Mouse (Mus musculus) CH12.LX (cell line): Measurements from ENCODE around the gene Vps18.

ENCODE experiments used
- CHD2 ChIP-seq: IDR thresholded peaks from 2 replicates; pipeline ENCODE4 v1.6.1; 2011; ENCODE audit warnings: low read length, improper control_type of control experiment
- CTCF ChIP-seq, 2 experiments: IDR thresholded peaks in 1 of 2; conservative IDR thresholded peaks in 1 of 2; 2 replicates each; pipeline ENCODE4 v1.5.1; 2011 to 2012; ENCODE audit warnings: low read depth in 2 of 2, low read length in 2 of 2, improper control_type of control experiment in 1 of 2, inconsistent platforms in 1 of 2, mild to moderate bottlenecking in 1 of 2, moderate library complexity in 1 of 2
- ELF1 ChIP-seq: IDR thresholded peaks from 2 replicates; pipeline ENCODE4 v1.6.1; 2014; ENCODE audit warnings: low read depth, mild to moderate bottlenecking, inconsistent platforms, low read length, improper control_type of control experiment
- JUND ChIP-seq: conservative IDR thresholded peaks from 2 replicates; pipeline ENCODE4 v1.6.1; 2011; ENCODE audit warnings: low read depth, low read length, improper control_type of control experiment
- MXI1 ChIP-seq: IDR thresholded peaks from 2 replicates; pipeline ENCODE4 v1.6.1; 2011; ENCODE audit warnings: mild to moderate bottlenecking, low read depth, low read length, improper control_type of control experiment
- MYC ChIP-seq: IDR thresholded peaks from 2 replicates; pipeline ENCODE4 v1.6.1; 2011; ENCODE audit warnings: low read depth, mild to moderate bottlenecking, improper control_type of control experiment, low read length
- POLR2A ChIP-seq: IDR thresholded peaks from 2 replicates; pipeline ENCODE4 v1.6.1; 2011; ENCODE audit warnings: low read depth, mild to moderate bottlenecking, improper control_type of control experiment, low read length
- RCOR1 ChIP-seq: conservative IDR thresholded peaks from 2 replicates; pipeline ENCODE4 v1.6.1; 2012; ENCODE audit warnings: low read depth, mild to moderate bottlenecking, inconsistent platforms, low read length, improper control_type of control experiment
- SIN3A ChIP-seq: IDR thresholded peaks from 2 replicates; pipeline ENCODE4 v1.6.1; 2012; ENCODE audit warnings: low read length, improper control_type of control experiment, inconsistent platforms
- SMC3 ChIP-seq: IDR thresholded peaks from 2 replicates; pipeline ENCODE4 v1.6.1; 2011; ENCODE audit warnings: low read depth, low read length, improper control_type of control experiment
- USF1 ChIP-seq: IDR thresholded peaks from 2 replicates; pipeline ENCODE4 v1.6.1; 2014; ENCODE audit warnings: low read depth, mild to moderate bottlenecking, inconsistent platforms, low read length, improper control_type of control experiment
- ZC3H11A ChIP-seq: IDR thresholded peaks from 2 replicates; pipeline ENCODE4 v1.6.1; 2012; ENCODE audit warnings: low read depth, mild to moderate bottlenecking, inconsistent platforms, low read length, improper control_type of control experiment
- ZKSCAN1 ChIP-seq: IDR thresholded peaks from 2 replicates; pipeline ENCODE4 v1.6.1; 2012; ENCODE audit warnings: low read depth, inconsistent platforms, low read length, improper control_type of control experiment, borderline replicate concordance
- ZNF384 ChIP-seq: IDR thresholded peaks from 2 replicates; pipeline ENCODE4 v1.6.1; 2012; ENCODE audit warnings: low read depth, low read length, improper control_type of control experiment, inconsistent platforms

- TF ChIP-seq SIN3A (peak; percentile 68; the same call in 1 of the 2 replicates), CTCF (conservative IDR thresholded peaks at IDR 0.05 in 1 of 2, IDR thresholded peaks at IDR 0.05 in 1 of 2; ENCODE audit: low read depth in 2 of 2, low read length in 2 of 2) (peak; percentile 46 to 89; a peak in 3 of 4 replicates), ZNF384 (no peak), MXI1 (0 out of 2 replicates have a peak, but pooled peaks have one; percentile 35), POLR2A (no peak), ZKSCAN1 (no peak), SMC3 (peak; percentile 70), MYC (peak; percentile 47; the same call in 1 of the 2 replicates), CHD2 (no peak), ZC3H11A (no peak), ELF1 (peak; percentile 73), RCOR1 (no peak), JUND (no peak), USF1 (no peak)
These were observed 11.7 kb downstream of the Vps18 start for GRCm38 (mm10) chr2:119299981-119300818.
